Mouse (Mus musculus): ENCODE measurements around the gene Abr. TPM values are rescaled to one million over a fixed set of nuclear protein-coding genes. Genes with fewer than 3 reads are reported as not detected.

Abr gene
- polyA plus RNA-seq, 1 experiment from 2014 or later, result 44.9 TPM

DNA sequence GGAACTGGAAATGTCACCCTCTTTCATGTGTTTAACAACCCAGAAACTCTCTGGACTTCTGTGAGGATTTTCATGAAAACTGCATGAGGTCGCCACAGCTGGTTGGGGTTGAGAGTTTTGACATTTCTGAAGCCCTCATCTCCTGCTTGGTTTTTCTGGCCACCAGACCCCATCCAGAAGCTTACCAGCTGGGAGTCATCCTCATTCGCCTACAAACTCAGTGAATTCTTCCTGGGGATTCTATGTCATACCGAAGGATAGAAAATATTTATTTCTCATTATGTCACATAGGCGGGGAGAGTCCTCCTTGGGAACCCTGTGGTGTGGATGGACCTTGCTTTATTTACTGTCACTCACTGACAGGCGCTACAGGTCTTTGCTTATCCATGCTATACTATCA is 8.4 kb upstream of the Abr start:
- WGBS, result 81% methylated on average over 5 of the region's 5 CpGs
- no peaks in the 10 kb centered on the region for H3K36me3 ChIP-seq (ENCODE audit: control insufficient read depth, insufficient read depth, low read length)
- H3K27me3 ChIP-seq (ENCODE audit: control insufficient read depth, insufficient read depth, low read length), result no peaks in the 10 kb centered on the region
- no peaks in the 10 kb centered on the region for H3K9me3 ChIP-seq (ENCODE audit: control insufficient read depth, low read length)
- H3K4me1 ChIP-seq (ENCODE audit: control insufficient read depth, insufficient read depth, low read length), result no peaks in the 10 kb centered on the region
- H3K9ac ChIP-seq (ENCODE audit: low read length), result no peak overlapping the region
- H3K4me3 ChIP-seq (ENCODE audit: low read depth, low read length), result no peak overlapping the region
- no peak overlapping the region for H3K4me2 ChIP-seq (ENCODE audit: low read depth)
- DNase-seq (ENCODE audit: low spot score), result no peak
- ATAC-seq (ENCODE audit: insufficient read depth, low FRiP score, low TSS enrichment), result no peak
- no peak overlapping the region for H3K27ac ChIP-seq (ENCODE audit: low read depth, low read length)

DNA sequence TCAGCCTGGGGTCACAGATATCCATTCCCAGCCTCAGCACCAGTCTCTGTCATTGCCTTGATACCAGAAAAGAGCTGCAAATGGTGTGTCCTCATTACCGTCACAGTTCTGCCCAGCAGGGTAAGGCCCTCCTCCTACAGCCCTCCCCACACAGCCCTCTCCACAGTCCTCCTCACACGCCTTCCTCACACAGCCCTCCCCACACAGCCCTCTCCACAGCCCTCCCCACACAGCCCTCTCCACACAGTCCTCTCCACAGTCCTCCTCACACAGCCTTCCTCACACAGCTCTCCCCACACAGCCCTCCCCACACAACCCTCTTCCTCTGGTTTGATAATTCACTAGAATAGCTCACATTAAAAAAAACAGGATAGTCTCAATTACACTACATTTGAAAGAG is 7.9 kb upstream of the Abr start:
- Histone ChIP-seq H3K4me3 (ENCODE audit: low read depth, low read length) (no peak overlapping the region), H3K4me2 (ENCODE audit: low read depth) (no peak overlapping the region), H3K36me3 (ENCODE audit: control insufficient read depth, insufficient read depth, low read length) (no peaks in the 10 kb centered on the region), H3K9ac (ENCODE audit: low read length) (no peak overlapping the region), H3K9me3 (ENCODE audit: control insufficient read depth, low read length) (no peaks in the 10 kb centered on the region), H3K4me1 (ENCODE audit: control insufficient read depth, insufficient read depth, low read length) (no peaks in the 10 kb centered on the region), H3K27me3 (ENCODE audit: control insufficient read depth, insufficient read depth, low read length) (no peaks in the 10 kb centered on the region), H3K27ac (ENCODE audit: low read depth, low read length) (no peak overlapping the region)
- WGBS, result 27% methylated on average over 2 of the region's 2 CpGs
- ATAC-seq (ENCODE audit: insufficient read depth, low FRiP score, low TSS enrichment) (no peak), DNase-seq (ENCODE audit: low spot score) (no peak)

DNA sequence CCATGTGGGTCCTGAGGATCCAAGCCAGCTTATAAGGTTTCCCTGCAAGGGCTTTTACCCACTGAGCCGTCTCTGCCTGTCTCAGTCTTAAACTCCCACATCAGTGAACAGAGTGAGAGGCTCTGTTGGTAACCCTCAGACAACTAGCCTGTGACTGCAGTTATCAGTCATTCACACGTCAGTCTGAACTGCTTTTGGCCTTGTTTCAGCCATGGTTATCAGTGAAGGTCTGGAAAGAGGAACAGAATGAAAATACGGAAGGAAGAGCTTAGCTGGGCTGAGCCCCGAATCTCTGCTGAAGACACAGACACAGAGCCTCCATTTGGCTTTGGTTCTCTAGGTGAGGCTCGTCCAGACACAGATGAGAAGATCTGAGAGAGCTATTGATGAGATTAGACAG is 6.5 kb upstream of the Abr start:
- no peak for ATAC-seq (ENCODE audit: insufficient read depth, low FRiP score, low TSS enrichment)
- Histone ChIP-seq H3K27ac (ENCODE audit: low read depth, low read length) (no peak overlapping the region), H3K4me2 (ENCODE audit: low read depth) (no peak overlapping the region), H3K27me3 (ENCODE audit: control insufficient read depth, insufficient read depth, low read length) (no peaks in the 10 kb centered on the region), H3K36me3 (ENCODE audit: control insufficient read depth, insufficient read depth, low read length) (no peaks in the 10 kb centered on the region), H3K4me1 (ENCODE audit: control insufficient read depth, insufficient read depth, low read length) (no peaks in the 10 kb centered on the region), H3K4me3 (ENCODE audit: low read depth, low read length) (no peak overlapping the region), H3K9me3 (ENCODE audit: control insufficient read depth, low read length) (no peaks in the 10 kb centered on the region), H3K9ac (ENCODE audit: low read length) (no peak overlapping the region; the same call in 1 of the 2 replicates)
- no peak for DNase-seq (ENCODE audit: low spot score)
- 79% methylated on average over 5 of the region's 5 CpGs for WGBS

DNA sequence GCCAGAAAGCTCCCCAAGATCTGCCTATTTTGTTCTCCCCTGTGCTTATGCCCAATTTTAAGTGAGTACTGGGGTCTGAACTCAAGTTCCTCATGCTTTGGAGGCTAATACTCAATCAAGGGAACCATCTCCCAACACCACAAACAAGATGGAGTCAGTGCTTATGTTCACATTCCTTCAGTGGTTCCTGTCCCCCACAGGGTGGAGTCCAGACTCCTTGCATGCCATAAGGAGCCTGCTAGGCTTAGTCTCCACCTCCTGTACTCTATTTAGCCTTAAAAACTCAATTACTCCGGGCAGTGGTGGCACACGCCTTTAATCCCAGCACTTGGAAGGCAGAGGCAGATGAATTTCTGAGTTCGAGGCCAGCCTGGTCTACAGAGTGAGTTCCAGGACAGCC is 2.8 kb upstream of the Abr start:
- no peak for DNase-seq (ENCODE audit: low spot score)
- Histone ChIP-seq H3K4me3 (ENCODE audit: low read depth, low read length) (no peak overlapping the region), H3K27me3 (ENCODE audit: control insufficient read depth, insufficient read depth, low read length) (0 out of 2 replicates have a peak, but pooled peaks cover 4% of the 10 kb centered on the region), H3K9ac (ENCODE audit: low read length) (no peak overlapping the region), H3K9me3 (ENCODE audit: control insufficient read depth, low read length) (no peaks in the 10 kb centered on the region), H3K4me2 (ENCODE audit: low read depth) (no peak overlapping the region), H3K36me3 (ENCODE audit: control insufficient read depth, insufficient read depth, low read length) (no peaks in the 10 kb centered on the region), H3K4me1 (ENCODE audit: control insufficient read depth, insufficient read depth, low read length) (peaks cover 4% of the 10 kb centered on the region; the same call in 1 of the 2 replicates), H3K27ac (ENCODE audit: low read depth, low read length) (no peak overlapping the region)
- WGBS, result 81% methylated on average over 3 of the region's 3 CpGs
- ATAC-seq (ENCODE audit: insufficient read depth, low FRiP score, low TSS enrichment), result no peak

DNA sequence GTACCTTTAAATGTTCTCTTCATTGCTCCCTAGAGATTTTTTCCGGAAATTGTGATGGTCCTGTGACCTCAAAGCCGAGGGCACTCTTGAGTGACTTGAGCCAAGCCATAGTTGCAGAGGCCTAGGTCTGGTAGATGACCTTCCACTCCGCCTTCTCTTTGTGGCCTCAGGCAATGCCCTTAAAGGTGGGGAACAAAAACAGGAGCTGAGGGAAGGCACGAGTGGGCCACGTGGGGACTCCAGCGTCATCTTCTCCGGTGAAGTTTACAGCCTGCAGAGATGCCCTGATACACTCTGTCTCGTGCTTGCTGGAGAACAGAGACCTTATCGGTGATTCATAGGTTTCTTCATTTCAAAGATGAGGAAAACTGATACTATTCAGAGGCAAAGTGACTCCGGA is 2.0 kb upstream of the Abr start:
- Histone ChIP-seq H3K4me1 (ENCODE audit: control insufficient read depth, insufficient read depth, low read length) (peaks cover 4% of the 10 kb centered on the region; the same call in 1 of the 2 replicates), H3K36me3 (ENCODE audit: control insufficient read depth, insufficient read depth, low read length) (no peaks in the 10 kb centered on the region), H3K4me2 (ENCODE audit: low read depth) (no peak overlapping the region; the same call in 1 of the 2 replicates), H3K9ac (ENCODE audit: low read length) (no peak overlapping the region), H3K27me3 (ENCODE audit: control insufficient read depth, insufficient read depth, low read length) (0 out of 2 replicates have a peak, but pooled peaks cover 4% of the 10 kb centered on the region), H3K4me3 (ENCODE audit: low read depth, low read length) (no peak overlapping the region), H3K27ac (ENCODE audit: low read depth, low read length) (no peak overlapping the region), H3K9me3 (ENCODE audit: control insufficient read depth, low read length) (no peaks in the 10 kb centered on the region)
- WGBS, result 58% methylated on average over 10 of the region's 10 CpGs
- no peak for ATAC-seq (ENCODE audit: insufficient read depth, low FRiP score, low TSS enrichment)
- no peak for DNase-seq (ENCODE audit: low spot score)

DNA sequence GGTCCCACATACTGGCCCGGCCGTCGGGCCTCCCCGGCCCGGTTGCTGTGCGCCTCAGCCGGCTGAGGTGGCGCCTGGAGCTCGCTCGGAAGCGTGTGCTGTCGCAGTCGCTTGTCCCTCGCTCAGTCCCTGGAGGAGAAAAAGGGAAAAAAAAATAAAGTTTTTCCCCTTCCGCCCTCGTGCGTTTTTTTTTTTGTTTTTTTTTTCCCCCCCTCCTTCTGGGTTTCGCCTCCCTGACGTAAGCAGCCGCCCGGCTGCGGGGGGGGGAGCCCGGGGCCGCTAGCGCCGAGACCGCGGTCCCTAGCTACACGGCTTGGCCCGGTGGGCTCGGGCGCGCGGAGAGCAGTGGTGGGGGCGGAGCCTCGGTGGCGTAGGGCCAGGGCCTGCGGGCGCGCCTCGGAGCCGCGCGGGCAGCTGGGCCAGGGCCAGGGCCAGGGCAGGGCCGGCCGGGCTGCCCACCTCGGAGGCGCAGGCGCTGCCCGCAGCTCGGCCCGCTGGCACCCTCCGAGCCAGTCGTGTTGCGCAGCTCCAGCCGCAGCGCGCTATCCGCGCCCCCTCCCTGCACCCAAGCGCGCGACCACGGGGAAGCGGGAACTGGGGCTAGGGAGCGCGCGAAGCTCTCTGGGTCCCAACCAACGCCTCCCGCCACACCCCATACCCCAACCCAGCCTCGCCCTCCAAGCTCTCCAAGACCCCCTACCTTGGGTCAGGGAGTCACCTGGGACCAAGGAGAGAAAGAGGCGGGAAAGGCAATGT is 1.3 kb upstream of the Abr start:
- H3K27me3 ChIP-seq (ENCODE audit: control insufficient read depth, insufficient read depth, low read length), result 0 out of 2 replicates have a peak, but pooled peaks cover 4% of the 10 kb centered on the region
- WGBS, result under 1% methylated on average over 71 of the region's 72 CpGs

DNA sequence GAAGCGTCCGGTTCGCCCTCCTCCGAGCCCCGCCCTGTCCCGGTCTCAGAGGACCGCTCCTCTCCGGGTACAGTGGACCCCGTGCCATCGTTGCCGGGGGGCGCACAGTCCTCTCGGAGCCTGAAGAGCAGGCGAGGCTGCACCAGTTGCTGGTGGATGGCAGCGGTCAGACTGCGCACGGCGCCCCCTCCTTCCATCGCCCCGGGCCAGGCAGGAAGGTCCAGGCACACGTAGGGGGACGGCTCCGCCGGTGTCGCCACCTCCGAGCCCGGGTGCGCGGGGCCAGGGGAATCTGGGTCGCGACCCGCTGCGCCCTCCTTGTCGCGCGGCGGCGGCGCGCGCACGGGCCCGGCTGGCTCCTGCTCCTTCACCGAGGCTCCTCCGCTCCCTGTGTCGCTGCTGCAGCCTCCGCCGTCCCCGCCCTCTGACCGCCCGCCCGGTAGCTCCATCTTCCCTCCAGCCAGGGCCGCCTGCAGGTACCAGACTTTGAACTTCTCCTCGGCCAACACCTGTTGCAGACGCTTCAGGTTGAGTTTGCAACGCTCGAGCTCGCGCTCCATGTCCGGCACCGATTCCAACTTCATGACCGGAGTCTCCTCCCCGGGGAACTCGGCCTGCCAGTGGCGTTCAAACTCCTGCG is 572 bp upstream of the Abr start:
- no peak overlapping the region for H3K27ac ChIP-seq (ENCODE audit: low read depth, low read length)
- DNase-seq (ENCODE audit: low spot score), result no peak
- H3K4me1 ChIP-seq (ENCODE audit: control insufficient read depth, insufficient read depth, low read length), result peaks cover 4% of the 10 kb centered on the region; the same call in 1 of the 2 replicates
- ATAC-seq (ENCODE audit: insufficient read depth, low FRiP score, low TSS enrichment), result no peak
- WGBS, result under 1% methylated on average over 61 of the region's 66 CpGs
- H3K27me3 ChIP-seq (ENCODE audit: control insufficient read depth, insufficient read depth, low read length), result 0 out of 2 replicates have a peak, but pooled peaks cover 4% of the 10 kb centered on the region
- H3K36me3 ChIP-seq (ENCODE audit: control insufficient read depth, insufficient read depth, low read length), result no peaks in the 10 kb centered on the region
- H3K9me3 ChIP-seq (ENCODE audit: control insufficient read depth, low read length), result no peaks in the 10 kb centered on the region
- H3K4me3 ChIP-seq (ENCODE audit: low read depth, low read length), result peak overlapping the region; percentile 60
- peak overlapping the region; percentile 53 for H3K9ac ChIP-seq (ENCODE audit: low read length)
- peak overlapping the region; percentile 100 for H3K4me2 ChIP-seq (ENCODE audit: low read depth)

More for the DNA sequence above, 1.3 kb upstream of the Abr start:
- ATAC-seq (ENCODE audit: insufficient read depth, low FRiP score, low TSS enrichment), result peak; percentile 60; the same call in 1 of the 2 replicates
- peak overlapping the region; percentile 100 for H3K4me2 ChIP-seq (ENCODE audit: low read depth)
- peak overlapping the region; percentile 53 for H3K9ac ChIP-seq (ENCODE audit: low read length)
- H3K4me3 ChIP-seq (ENCODE audit: low read depth, low read length), result peak overlapping the region; percentile 60
- no peak overlapping the region for H3K27ac ChIP-seq (ENCODE audit: low read depth, low read length)
- no peaks in the 10 kb centered on the region for H3K9me3 ChIP-seq (ENCODE audit: control insufficient read depth, low read length)
- no peaks in the 10 kb centered on the region for H3K36me3 ChIP-seq (ENCODE audit: control insufficient read depth, insufficient read depth, low read length)
- H3K4me1 ChIP-seq (ENCODE audit: control insufficient read depth, insufficient read depth, low read length), result peaks cover 4% of the 10 kb centered on the region; the same call in 1 of the 2 replicates
- DNase-seq (ENCODE audit: low spot score), result peak; percentile 80

DNA sequence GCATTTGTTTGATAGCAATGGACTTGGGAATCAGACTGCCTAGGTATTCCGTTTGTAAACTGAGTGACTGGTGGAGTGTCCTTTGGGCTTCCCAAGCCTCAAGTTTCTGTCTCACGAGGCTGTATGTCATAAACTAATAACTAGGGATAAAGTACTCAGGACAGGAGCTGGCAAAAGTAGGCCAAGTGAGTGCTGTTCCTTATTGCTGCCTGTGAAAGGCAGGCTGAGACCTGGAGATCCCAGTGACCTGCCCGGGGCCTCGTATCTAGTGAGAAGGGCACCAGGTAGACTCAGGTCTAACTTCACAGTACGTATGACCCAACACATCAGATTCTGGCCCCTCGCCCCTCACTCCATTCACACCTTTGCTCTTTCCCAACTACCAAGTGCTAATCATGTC is 4.0 kb downstream of the Abr start:
- no peaks in the 10 kb centered on the region for H3K9me3 ChIP-seq (ENCODE audit: control insufficient read depth, low read length)
- no peak for DNase-seq (ENCODE audit: low spot score)
- peaks cover 4% of the 10 kb centered on the region; the same call in 1 of the 2 replicates for H3K4me1 ChIP-seq (ENCODE audit: control insufficient read depth, insufficient read depth, low read length)

More for the DNA sequence above, 4.0 kb downstream of the Abr start:
- Histone ChIP-seq H3K4me2 (ENCODE audit: low read depth) (no peak overlapping the region), H3K27ac (ENCODE audit: low read depth, low read length) (no peak overlapping the region), H3K4me3 (ENCODE audit: low read depth, low read length) (no peak overlapping the region), H3K9ac (ENCODE audit: low read length) (no peak overlapping the region), H3K27me3 (ENCODE audit: control insufficient read depth, insufficient read depth, low read length) (0 out of 2 replicates have a peak, but pooled peaks cover 4% of the 10 kb centered on the region), H3K36me3 (ENCODE audit: control insufficient read depth, insufficient read depth, low read length) (no peaks in the 10 kb centered on the region)
- WGBS, result 83% methylated on average over 6 of the region's 6 CpGs
- no peak for ATAC-seq (ENCODE audit: insufficient read depth, low FRiP score, low TSS enrichment)
